Mouse (Mus musculus) heart, embryonic 11.5 days (tissue): Measurements from ENCODE around the gene Myocd. TPM values are rescaled to one million over a fixed set of nuclear protein-coding genes. Genes with fewer than 3 reads are reported as not detected.

Experiments used
- ATAC-seq: fragments of 200-750 bp; cut with Nextera tagmentation; replicated peaks from 2 replicates; pipeline ENCODE4 v1.8.0; 2017; ENCODE audit warnings: moderate library complexity; ENCODE audit not compliant: insufficient number of reproducible peaks, low FRiP score, low TSS enrichment
- H3K27ac ChIP-seq: fragments of 300-500 bp; sonication (generic); 2 replicates; pipeline ENCODE4 v1.5.1; 2014; ENCODE audit warnings: mild to moderate bottlenecking, low read depth, low read length
- H3K27me3 ChIP-seq: fragments of 300-500 bp; sonication (generic); 2 replicates; pipeline ENCODE4 v1.6.1; 2014; ENCODE audit warnings: mild to moderate bottlenecking, low read length, mixed read lengths; ENCODE audit not compliant: control insufficient read depth, insufficient read depth
- H3K36me3 ChIP-seq: fragments of 300-500 bp; sonication (generic); 2 replicates; pipeline ENCODE4 v1.6.1; 2014; ENCODE audit warnings: mild to moderate bottlenecking, low read length, moderate library complexity, mixed read lengths; ENCODE audit not compliant: control insufficient read depth, insufficient read depth
- H3K4me1 ChIP-seq: fragments of 300-500 bp; sonication (generic); 2 replicates; pipeline ENCODE4 v1.6.1; 2014; ENCODE audit warnings: low read length; ENCODE audit not compliant: control insufficient read depth, insufficient read depth
- H3K4me2 ChIP-seq: fragments of 300-500 bp; sonication (generic); 2 replicates; pipeline ENCODE4 v1.6.1; 2014; ENCODE audit warnings: mild to moderate bottlenecking, moderate library complexity
- H3K4me3 ChIP-seq: fragments of 300-500 bp; sonication (generic); 2 replicates; pipeline ENCODE4 v1.5.1; 2014; ENCODE audit warnings: low read depth, low read length
- H3K9ac ChIP-seq: fragments of 300-500 bp; sonication (generic); 2 replicates; pipeline ENCODE4 v1.6.1; 2014; ENCODE audit warnings: mild to moderate bottlenecking, low read depth, low read length, moderate library complexity
- H3K9me3 ChIP-seq: fragments of 300-500 bp; sonication (generic); replicated peaks from 2 replicates; pipeline ENCODE4 v1.6.1; 2016; ENCODE audit warnings: low read length; ENCODE audit not compliant: control insufficient read depth
- WGBS: fragments of 180-500 bp; shearing (Covaris S2); extraction: QIAGEN DNeasy Blood & Tissue Kit; methylation state at CpG from one replicate; pipeline ENCODE4 v1.1.7; 2014; ENCODE audit not compliant: insufficient replicate concordance; 5-methylcytosine and 5-hydroxymethylcytosine counted together
- polyA plus RNA-seq: library from polyadenylated mRNA; unstranded; fragments of >200 nt; fragmentation: Nextera tagmentation; extraction: Ambion mirVana; gene quantifications from 2 replicates; pipeline ENCODE4 v1.2.1, GENCODE M21; 2014

Myocd gene
- polyA plus RNA-seq, 1 experiment from 2014 or later, result 66.4 TPM

DNA sequence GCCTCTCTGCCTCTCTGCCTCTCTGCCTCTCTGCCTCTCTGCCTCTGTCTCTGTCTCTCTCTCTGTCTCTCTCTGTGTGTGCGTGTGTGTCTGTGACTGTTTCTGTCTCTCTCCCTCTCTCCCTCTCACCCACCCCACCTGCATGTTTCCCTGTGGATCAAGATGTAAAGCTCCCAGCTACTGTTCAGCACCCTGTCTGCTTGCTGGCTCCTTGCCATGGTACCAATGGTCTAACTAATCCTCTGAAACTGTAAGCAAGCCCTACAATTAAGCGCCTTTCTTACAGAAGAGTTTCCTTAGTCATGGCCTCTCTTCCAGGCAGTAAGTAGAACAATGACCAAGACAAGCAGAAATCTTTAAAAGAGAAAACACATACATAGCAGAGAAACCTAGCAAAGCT, 32.9 kb downstream of the Myocd start:
- Histone ChIP-seq H3K27ac (no peak overlapping the region), H3K27me3 (no peaks in the 10 kb centered on the region), H3K4me3 (no peak overlapping the region), H3K9ac (no peak overlapping the region), H3K36me3 (no peaks in the 10 kb centered on the region), H3K4me1 (peaks cover 39% of the 10 kb centered on the region), H3K4me2 (no peak overlapping the region), H3K9me3 (no peaks in the 10 kb centered on the region)
- ATAC-seq, result no peak
- 92% methylated on average over 2 of the region's 2 CpGs for WGBS

GRCm38 (mm10) chr11:65235374-65235773, 34.4 kb downstream of the Myocd start:
- no peak overlapping the region for H3K4me3 ChIP-seq
- H3K4me1 ChIP-seq, result peaks cover 34% of the 10 kb centered on the region
- WGBS, result 30% methylated on average over 2 of the region's 2 CpGs
- no peak overlapping the region for H3K4me2 ChIP-seq
- no peak overlapping the region for H3K9ac ChIP-seq
- H3K27ac ChIP-seq, result peak overlapping the region; percentile 46
- H3K36me3 ChIP-seq, result no peaks in the 10 kb centered on the region
- no peaks in the 10 kb centered on the region for H3K9me3 ChIP-seq
- H3K27me3 ChIP-seq, result no peaks in the 10 kb centered on the region
- ATAC-seq, result no peak

DNA sequence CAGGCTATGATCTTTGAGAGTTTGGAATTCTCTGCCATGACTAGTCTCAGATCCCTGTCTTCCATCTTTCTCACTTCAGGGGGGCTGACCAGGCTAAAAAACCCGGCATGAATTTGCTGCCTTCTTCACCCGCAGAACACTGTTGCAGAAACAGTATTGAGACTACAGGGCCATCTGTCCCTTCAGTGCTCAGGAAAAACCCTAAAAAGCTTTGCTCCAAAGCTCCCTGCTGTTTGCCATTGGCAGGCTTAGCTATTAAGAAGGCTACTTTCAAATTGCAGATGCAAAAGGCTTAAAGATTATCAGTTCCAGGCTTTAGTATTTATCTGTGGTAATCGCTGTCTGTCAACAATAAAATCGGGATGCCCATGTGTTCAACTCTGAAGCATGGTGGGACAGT, 38.0 kb downstream of the Myocd start:
- Histone ChIP-seq H3K27ac (no peak overlapping the region), H3K9ac (no peak overlapping the region), H3K4me3 (no peak overlapping the region), H3K4me1 (peaks cover 35% of the 10 kb centered on the region), H3K27me3 (no peaks in the 10 kb centered on the region), H3K4me2 (no peak overlapping the region), H3K9me3 (no peaks in the 10 kb centered on the region), H3K36me3 (0 out of 2 replicates have a peak, but pooled peaks cover 2% of the 10 kb centered on the region)
- WGBS, result 74% methylated on average over 4 of the region's 4 CpGs
- no peak for ATAC-seq

- no peak overlapping the region for H3K9ac ChIP-seq
- H3K27ac ChIP-seq, result peak overlapping the region; percentile 69
- H3K4me1 ChIP-seq, result peaks cover 28% of the 10 kb centered on the region
- no peaks in the 10 kb centered on the region for H3K27me3 ChIP-seq
- 10% methylated on average over 10 of the region's 10 CpGs for WGBS
- H3K4me3 ChIP-seq, result no peak overlapping the region
- ATAC-seq, result no peak
- H3K4me2 ChIP-seq, result no peak overlapping the region
- H3K36me3 ChIP-seq, result peaks cover 3% of the 10 kb centered on the region; the same call in 1 of the 2 replicates
- H3K9me3 ChIP-seq, result no peaks in the 10 kb centered on the region
Measured at GRCm38 (mm10) chr11:65226766-65227165, 43.0 kb downstream of the Myocd start.

GRCm38 (mm10) chr11:65214954-65215629, 54.7 kb downstream of the Myocd start:
- Histone ChIP-seq H3K9ac (no peak overlapping the region), H3K9me3 (no peaks in the 10 kb centered on the region), H3K36me3 (peaks cover 12% of the 10 kb centered on the region), H3K4me1 (peaks cover 31% of the 10 kb centered on the region), H3K4me3 (no peak overlapping the region), H3K4me2 (no peak overlapping the region; the same call in 1 of the 2 replicates), H3K27me3 (no peaks in the 10 kb centered on the region), H3K27ac (peak overlapping the region; percentile 66)
- 63% methylated on average over 9 of the region's 9 CpGs for WGBS
- 0 out of 2 replicates have a peak, but pooled peaks have one; percentile 31 for ATAC-seq

DNA sequence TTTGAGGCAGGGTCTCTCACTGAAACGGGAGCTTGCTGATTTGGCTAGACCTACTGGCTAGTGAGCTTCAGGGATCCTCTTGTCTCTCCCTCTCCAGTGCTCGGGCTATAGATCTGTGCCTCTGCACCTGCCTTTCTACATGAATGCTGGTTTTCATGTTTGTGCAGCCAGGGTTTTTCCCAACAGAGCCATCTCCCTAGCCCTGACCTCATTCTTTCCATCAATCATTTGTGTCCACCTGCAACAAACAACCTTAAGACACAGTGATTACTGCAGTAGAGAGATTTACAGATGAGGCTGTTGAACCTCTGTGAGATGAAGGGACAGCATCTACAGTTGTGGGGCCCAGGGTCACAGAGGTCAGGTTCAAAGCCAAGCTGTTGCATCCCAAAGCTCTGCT, 56.0 kb downstream of the Myocd start:
- Histone ChIP-seq H3K4me2 (no peak overlapping the region), H3K9ac (no peak overlapping the region), H3K4me3 (no peak overlapping the region), H3K36me3 (peaks cover 12% of the 10 kb centered on the region), H3K27me3 (no peaks in the 10 kb centered on the region), H3K27ac (0 out of 2 replicates have a peak overlapping the region, but pooled peaks have one; percentile 6), H3K9me3 (no peaks in the 10 kb centered on the region), H3K4me1 (peaks cover 43% of the 10 kb centered on the region)
- ATAC-seq, result no peak
- WGBS, result 85% methylated on average over 2 of the region's 2 CpGs

DNA sequence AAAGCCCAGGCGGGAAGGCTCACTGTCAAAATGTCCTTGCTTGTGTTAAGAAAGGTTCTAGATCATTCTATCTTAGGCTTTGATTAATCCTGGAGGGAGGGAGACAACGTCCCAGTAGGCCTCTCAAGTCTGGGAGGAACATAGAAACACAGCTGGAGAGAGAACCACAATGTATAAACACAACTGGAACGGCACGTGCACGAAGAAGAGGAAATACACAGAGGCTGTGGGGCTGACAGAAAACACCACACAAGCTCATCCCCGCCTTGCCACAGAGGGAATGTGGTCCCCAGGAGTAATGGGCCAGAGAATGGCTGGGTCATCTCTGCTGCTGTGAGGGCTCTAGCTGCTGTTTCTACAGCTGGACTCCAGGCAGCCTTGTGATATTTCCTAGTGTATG, 58.1 kb downstream of the Myocd start:
- H3K4me2 ChIP-seq, result no peak overlapping the region
- H3K27ac ChIP-seq, result peak overlapping the region; percentile 59
- peaks cover 62% of the 10 kb centered on the region for H3K4me1 ChIP-seq
- H3K4me3 ChIP-seq, result no peak overlapping the region
- H3K9ac ChIP-seq, result no peak overlapping the region
- ATAC-seq, result no peak
- H3K36me3 ChIP-seq, result peaks cover 7% of the 10 kb centered on the region
- WGBS, result 68% methylated on average over 6 of the region's 6 CpGs
- H3K27me3 ChIP-seq, result no peaks in the 10 kb centered on the region
- no peaks in the 10 kb centered on the region for H3K9me3 ChIP-seq

DNA sequence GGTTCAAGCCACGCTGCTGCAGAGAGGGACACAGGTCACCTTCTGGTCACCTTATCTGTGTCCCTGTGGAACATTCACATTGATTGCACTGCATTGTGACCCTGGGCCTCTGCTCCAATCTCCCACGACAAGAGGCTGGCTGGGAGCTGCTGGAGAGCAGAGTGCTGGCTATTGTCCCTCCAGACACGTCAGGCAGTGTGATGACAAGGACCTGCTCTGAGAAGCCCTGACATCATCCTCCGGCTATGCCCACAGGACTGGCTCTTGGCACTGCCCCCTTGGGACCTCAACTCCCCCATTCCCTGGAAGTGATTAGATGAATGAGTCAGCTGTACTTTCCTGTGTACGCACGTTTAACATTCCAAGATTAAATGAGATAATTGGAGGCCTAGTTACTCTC, 60.3 kb downstream of the Myocd start:
- H3K9me3 ChIP-seq, result no peaks in the 10 kb centered on the region

DNA sequence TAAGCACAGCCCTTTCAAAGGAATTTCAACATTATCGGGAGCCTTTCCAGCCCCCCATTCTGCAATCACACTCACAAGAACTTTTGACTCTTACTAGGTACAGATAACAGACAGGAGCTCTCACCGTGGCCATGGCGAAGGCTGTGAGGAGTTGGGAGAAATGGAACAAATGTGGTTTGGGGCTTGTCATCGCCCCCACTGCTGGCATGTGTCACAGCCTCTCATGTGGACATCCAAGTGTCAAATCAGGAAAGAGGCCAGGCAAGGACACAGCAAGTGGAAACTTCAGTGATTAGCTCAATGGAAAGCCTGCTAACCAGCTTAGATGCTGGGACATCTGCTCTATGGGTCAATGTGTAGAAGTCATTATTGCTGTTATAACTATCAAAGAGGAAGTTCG, 64.5 kb downstream of the Myocd start:
- 22% methylated on average over 5 of the region's 5 CpGs for WGBS
- H3K4me2 ChIP-seq, result peak overlapping the region; percentile 18; the same call in 1 of the 2 replicates
- no peaks in the 10 kb centered on the region for H3K9me3 ChIP-seq
- ATAC-seq, result peak; percentile 52
- H3K27ac ChIP-seq, result peak overlapping the region; percentile 69
- H3K27me3 ChIP-seq, result no peaks in the 10 kb centered on the region
- no peak overlapping the region for H3K4me3 ChIP-seq
- H3K9ac ChIP-seq, result no peak overlapping the region
- peaks cover 57% of the 10 kb centered on the region for H3K4me1 ChIP-seq
- peaks cover 7% of the 10 kb centered on the region for H3K36me3 ChIP-seq

More for the DNA sequence above, 60.3 kb downstream of the Myocd start:
- 12% methylated on average over 6 of the region's 6 CpGs for WGBS
- peak; percentile 82 for ATAC-seq
- Histone ChIP-seq H3K36me3 (peaks cover 7% of the 10 kb centered on the region), H3K4me3 (no peak overlapping the region), H3K27ac (peak overlapping the region; percentile 82), H3K4me1 (peaks cover 59% of the 10 kb centered on the region), H3K27me3 (no peaks in the 10 kb centered on the region), H3K4me2 (0 out of 2 replicates have a peak overlapping the region, but pooled peaks have one; percentile 2), H3K9ac (no peak overlapping the region)
